Mouse (Mus musculus): ENCODE data around the gene Ror1. TPM values are rescaled to one million over a fixed set of nuclear protein-coding genes. Genes with fewer than 3 reads are reported as not detected.

The Ror1 gene
- polyA plus RNA-seq, 1 experiment from 2014 or later = 11.1 TPM

DNA sequence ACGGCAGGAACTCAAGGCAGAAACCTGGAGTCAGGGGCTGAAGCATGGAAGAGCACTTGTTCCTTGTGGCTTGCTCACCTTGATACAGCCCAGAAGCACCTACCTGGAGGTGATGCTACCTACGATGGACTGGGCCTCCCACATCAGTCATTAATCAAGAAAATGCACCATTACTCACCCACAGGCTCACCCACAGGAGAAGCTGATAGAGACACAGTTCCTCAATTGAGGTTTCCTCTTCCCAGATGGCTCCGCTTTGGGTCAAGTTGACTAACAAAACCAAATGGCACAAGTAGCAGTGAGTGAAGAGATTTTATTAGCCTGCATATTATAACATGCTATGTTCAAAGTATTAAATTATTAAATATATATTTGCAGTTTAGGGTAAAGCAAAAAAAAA, 392.9 kb downstream of the Ror1 start:
- H3K4me1 ChIP-seq = no peaks in the 10 kb centered on the region
- H3K27ac ChIP-seq = no peak overlapping the region
- ATAC-seq (replicated peaks; ENCODE audit: low FRiP score) = no peak
- no peaks in the 10 kb centered on the region for H3K27me3 ChIP-seq
- H3K36me3 ChIP-seq = no peaks in the 10 kb centered on the region
- no peaks in the 10 kb centered on the region for H3K9me3 ChIP-seq (replicated peaks)
- H3K4me2 ChIP-seq = no peak overlapping the region
- no peak overlapping the region for H3K9ac ChIP-seq
- WGBS = 90% methylated on average over 3 of the region's 3 CpGs
- no peak overlapping the region for H3K4me3 ChIP-seq (replicated peaks)

Other genes with a start within 250 kb of the Ror1 start
- gene Pgm1, start 166.4 kb upstream of the Ror1 start, polyA plus RNA-seq (2015; fragmentation: Nextera tagmentation; extraction: Ambion mirVana) = 66.8 and 72.0 TPM in 2 replicates
- gene Itgb3bp, start 166.0 kb upstream of the Ror1 start, polyA plus RNA-seq (2015; fragmentation: Nextera tagmentation; extraction: Ambion mirVana) = 37.8 and 45.0 TPM in 2 replicates